Mouse (Mus musculus) G1E-ER4 (cell line): ENCODE measurements around the gene Tbx19. TPM values are rescaled to one million over a fixed set of nuclear protein-coding genes. Genes with fewer than 3 reads are reported as not detected.

Experiments used
- GATA1 ChIP-seq: IDR thresholded peaks from one replicate; pipeline ENCODE4 v1.8.0; 2012; ENCODE audit warnings: low read length, inconsistent platforms
- polyA plus RNA-seq: library from polyadenylated mRNA; stranded (reverse); fragments of >175 nt; gene quantifications from 2 replicates; pipeline ENCODE4 v1.2.3, GENCODE M21; 2012

Gene Tbx19
- polyA plus RNA-seq, 1 experiment, result not detected

- no peak for TF ChIP-seq GATA1
These were observed 18.1 kb downstream of the Tbx19 start for GRCm38 (mm10) chr1:165142343-165142916.

- TF ChIP-seq GATA1, result no peak
These were observed 20.3 kb downstream of the Tbx19 start for GRCm38 (mm10) chr1:165140227-165140626.

GRCm38 (mm10) chr1:165133858-165134257, 26.7 kb downstream of the Tbx19 start:
- TF ChIP-seq GATA1, result no peak

- no peak for TF ChIP-seq GATA1
These were observed 27.3 kb downstream of the Tbx19 start for GRCm38 (mm10) chr1:165133279-165133678.

- no peak for TF ChIP-seq GATA1
These were observed 28.2 kb downstream of the Tbx19 start for GRCm38 (mm10) chr1:165132187-165132877.

- no peak for TF ChIP-seq GATA1
These were observed 31.0 kb downstream of the Tbx19 start for GRCm38 (mm10) chr1:165129573-165129972.

GRCm38 (mm10) chr1:165121096-165121495, 39.5 kb downstream of the Tbx19 start:
- no peak for TF ChIP-seq GATA1

GRCm38 (mm10) chr1:165120349-165120898, 40.1 kb downstream of the Tbx19 start:
- TF ChIP-seq GATA1, result no peak

- TF ChIP-seq GATA1, result no peak
These were observed 40.8 kb downstream of the Tbx19 start for GRCm38 (mm10) chr1:165119760-165120159.

GRCm38 (mm10) chr1:165119011-165119726, 41.4 kb downstream of the Tbx19 start:
- TF ChIP-seq GATA1, result no peak

- peak; percentile 28 for TF ChIP-seq GATA1
These were observed 46.0 kb downstream of the Tbx19 start for GRCm38 (mm10) chr1:165114460-165115175.

GRCm38 (mm10) chr1:165113700-165114099, 46.9 kb downstream of the Tbx19 start:
- TF ChIP-seq GATA1, result no peak

- TF ChIP-seq GATA1, result no peak
These were observed 49.9 kb downstream of the Tbx19 start for GRCm38 (mm10) chr1:165110659-165111058.

GRCm38 (mm10) chr1:165109135-165109534, 51.4 kb downstream of the Tbx19 start:
- no peak for TF ChIP-seq GATA1

GRCm38 (mm10) chr1:165108477-165108876, 52.1 kb downstream of the Tbx19 start:
- no peak for TF ChIP-seq GATA1

- no peak for TF ChIP-seq GATA1
These were observed 54.6 kb downstream of the Tbx19 start for GRCm38 (mm10) chr1:165106011-165106385.
